Mouse (Mus musculus) spleen, postnatal 14 days (tissue): ENCODE measurements around the gene Fam234b.

ENCODE experiments used
- DNase-seq, 2 experiments: peaks; one replicate each; pipeline ENCODE4 v3.0.0; 2021 to 2022; ENCODE audit warnings: low spot score in 2 of 2

Gene Fam234b

DNA sequence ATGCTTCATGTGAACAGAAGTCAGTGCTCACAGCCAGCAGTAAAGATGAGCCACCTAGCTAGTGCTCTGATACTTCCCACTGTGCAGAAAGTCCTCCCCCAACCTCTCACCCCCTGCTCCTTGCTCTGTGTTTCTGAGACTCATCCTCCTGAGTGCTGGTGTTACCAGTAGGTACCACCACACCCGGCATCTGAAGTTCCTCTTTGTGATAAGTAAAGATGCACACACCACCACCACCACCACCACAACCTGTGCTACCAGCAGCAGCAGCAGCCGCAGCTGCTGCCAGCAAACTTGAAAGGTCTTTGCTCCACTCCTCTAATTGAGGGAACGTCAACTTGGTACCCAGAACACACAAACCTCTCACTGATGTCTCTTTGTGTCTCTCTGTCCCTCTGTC is 69.4 kb downstream of the Fam234b start:
- no peak for DNase-seq

DNA sequence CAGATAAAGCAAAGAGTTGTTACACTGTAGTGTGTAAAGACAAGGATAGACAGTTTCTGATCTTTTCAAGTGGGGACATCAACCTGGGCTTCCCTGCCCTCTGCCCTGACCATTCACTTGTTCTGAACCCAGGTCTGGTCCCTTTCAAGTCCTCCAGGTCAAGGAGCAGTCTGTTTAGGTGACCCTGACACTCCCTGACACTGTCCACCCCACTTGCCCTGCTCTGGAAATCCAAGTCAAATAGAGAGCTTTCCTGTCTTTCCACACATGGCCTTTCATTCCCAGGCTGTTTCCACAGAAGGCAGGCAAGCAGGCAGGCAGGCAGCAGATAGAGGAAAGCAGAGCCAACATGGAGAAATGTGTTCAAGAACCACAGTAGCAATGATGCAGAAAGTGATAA is 70.6 kb downstream of the Fam234b start:
- DNase-seq, result no peak

DNA sequence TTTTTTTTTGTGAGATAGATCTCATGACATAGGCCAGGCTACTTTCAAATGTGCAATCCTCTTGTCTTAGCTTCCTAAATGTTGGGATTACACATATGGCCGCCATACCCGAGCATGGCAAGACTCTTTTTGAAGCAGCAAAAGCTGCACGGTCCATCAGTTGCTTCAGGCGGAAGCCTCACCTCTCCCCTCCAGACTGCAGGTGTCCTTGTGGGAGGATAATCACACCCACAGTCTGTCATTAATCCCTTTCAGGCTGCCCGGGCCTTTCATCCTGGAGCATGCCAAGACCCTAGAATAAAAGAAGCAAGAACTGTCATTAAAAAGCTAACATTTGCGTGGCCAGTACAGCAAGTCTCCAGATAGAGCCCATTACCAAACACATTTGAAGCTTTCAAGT is 71.8 kb downstream of the Fam234b start:
- DNase-seq, result no peak

DNA sequence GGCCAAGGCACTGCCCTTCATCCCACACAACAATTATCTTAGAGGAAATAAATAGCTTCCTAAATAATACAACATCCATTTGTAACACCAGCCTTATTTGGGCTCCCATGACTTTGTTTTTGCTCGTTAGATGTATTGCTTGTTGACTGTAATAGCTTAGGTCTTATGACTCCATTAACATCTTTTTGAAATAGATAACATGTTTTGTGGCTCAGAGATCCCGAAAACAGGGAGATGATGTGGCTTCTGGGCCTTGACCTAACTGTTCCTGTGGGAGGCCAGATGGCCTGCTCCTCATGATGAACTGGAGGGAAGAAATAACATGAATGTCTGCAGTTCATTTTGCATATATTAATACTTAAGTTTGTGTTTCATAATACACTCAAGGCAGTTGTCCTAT is 74.0 kb downstream of the Fam234b start:
- no peak for DNase-seq

DNA sequence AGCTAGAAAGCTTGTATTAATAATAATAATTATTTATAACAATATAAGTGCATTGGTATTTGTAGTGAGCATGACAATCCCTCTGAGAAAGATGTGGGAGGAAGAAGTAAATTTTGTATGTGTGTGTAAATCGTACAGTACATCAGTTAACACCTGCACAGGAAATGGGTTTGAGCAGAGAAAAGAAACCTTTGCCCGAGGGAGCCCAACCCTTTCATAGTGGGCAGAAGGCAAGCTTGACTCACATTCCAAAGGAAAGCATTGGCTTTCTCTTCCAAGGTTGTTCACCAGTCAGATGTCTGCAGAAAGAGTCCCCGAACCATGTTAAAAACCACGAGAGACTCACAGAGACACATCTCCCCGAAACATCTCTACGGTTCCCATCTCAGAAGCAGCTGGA is 75.3 kb downstream of the Fam234b start:
- DNase-seq, result no peak

DNA sequence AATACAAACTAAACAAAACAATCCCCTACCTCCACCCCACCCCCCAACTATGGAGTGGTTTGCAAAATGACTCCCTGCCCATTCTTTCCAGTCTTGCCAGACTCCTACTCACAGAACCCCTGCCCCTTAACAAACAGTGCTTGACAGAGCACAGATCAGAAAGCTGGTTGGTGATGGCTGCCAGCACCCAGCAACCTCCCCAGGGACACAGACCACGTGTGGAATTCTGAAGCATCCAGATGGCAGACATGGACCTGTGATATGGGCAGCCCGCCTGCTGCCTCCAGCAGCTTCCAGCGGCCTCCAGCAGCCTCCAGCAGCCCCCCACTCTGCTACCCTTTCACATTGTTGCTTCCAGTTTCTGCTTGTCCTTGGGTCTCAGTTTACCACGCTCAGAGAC is 77.5 kb downstream of the Fam234b start:
- DNase-seq, result no peak

DNA sequence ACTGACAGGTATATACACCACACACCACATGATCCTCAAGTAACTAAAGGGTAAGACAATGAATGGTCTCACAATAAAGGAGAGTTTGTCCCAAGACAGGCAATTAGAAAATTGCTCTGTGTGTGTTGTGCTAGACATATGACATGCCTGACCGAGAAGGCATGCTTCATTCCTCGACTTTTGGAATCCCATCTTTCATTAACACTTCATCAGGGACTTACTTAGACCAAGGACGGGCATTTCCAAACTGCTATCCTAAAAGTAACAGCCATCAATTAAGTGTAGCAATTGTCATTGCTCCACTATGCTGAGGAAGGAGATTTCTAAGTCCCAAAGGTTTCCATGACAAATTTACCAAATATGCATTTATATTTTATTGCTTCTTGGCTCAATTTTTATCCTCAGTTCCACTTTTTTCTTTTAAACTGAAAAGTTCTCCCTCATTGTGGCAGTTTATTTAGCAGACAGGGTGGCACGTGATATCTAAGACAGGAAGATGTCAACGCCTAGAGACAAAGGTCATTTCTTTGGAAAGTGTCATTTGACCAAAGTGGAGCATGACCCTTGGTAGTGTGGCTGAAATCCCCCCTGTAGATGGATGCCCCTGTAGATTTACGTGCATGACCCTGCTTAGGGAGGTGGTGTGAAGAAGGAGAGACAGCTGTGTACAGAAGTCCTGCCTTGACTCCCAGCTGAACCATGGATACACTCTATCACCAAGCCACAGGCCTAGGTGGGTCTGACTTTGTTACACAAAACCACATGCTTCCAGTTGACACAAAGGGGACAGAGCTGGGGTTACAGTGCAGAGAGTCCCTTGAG is 78.9 kb downstream of the Fam234b start:
- no peak for DNase-seq

DNA sequence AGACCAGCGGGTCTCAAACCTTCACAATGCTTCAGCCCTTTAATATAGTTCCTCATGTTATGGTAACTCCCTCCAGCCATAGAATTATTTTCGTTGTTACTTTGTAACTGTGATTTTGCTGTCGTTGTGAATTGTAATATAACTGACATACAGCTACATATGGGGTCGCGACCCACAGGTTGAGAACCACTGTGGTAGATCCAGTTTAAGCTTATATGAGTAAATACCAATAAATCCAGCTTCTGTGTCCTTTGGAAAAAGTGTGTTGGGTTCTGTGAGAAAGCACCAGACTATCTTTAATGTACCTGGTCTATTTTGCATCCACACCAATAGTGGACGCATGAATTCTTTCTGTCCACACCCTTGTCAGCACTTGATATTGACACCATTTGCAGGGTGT is 80.5 kb downstream of the Fam234b start:
- DNase-seq, result no peak

DNA sequence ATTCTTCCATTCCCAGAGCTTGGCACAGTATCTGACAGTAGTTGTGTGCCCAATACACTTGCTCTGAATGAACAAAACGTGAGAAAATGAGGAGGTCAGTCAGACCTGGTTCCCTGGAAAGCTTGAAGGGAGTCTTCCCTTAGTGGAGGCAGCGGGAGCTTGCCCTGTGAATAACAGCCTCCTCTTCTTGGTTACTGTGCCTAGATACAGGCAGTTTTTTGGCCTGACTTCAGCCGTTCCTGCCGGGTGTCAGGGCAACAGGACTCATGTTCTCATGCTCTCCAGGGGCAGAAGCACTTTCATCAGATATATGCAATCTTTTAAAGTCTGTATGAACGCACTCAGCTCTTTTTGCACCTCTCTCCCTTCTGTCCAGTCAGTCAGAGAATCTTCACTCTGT is 81.5 kb downstream of the Fam234b start:
- DNase-seq, result no peak

DNA sequence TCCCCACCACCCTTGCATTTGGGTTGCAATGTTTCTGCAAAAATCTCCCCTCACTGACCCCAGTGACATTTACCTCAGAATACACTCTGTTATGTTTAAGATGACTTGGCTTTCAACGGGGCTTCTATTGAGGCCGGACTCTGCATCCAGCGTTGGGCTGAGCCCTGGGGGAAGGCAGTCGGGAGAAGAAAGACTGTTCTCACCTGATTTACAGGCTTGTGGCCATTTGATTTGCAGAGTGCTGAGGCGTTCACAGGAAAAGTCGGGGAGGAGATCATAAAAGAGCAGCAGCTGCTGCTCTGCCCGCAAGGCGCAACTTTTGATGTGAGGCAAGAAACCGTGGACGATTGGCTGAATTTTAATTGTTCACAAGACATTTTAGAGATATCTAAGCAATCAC is 82.1 kb downstream of the Fam234b start:
- no peak for DNase-seq

DNA sequence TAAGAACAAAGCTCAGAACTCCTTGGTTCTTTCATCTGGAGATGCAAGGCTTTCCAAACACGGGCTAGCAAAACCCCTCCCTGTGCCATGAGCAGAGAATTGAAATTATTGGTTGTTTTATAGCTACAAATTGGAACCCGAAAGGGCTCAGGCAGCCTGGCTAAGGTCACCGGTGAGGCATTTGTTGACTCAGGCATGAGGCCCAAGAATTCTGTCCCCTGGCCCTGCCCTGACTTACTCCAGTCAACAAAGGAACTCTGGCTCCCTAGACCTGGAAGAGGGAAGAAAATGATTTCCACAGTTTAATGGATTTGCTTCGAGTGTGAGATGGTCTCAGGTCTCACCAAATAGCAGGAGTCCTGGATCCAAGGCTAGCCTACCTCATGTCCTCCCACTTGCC is 94.6 kb downstream of the Fam234b start:
- no peak for DNase-seq

DNA sequence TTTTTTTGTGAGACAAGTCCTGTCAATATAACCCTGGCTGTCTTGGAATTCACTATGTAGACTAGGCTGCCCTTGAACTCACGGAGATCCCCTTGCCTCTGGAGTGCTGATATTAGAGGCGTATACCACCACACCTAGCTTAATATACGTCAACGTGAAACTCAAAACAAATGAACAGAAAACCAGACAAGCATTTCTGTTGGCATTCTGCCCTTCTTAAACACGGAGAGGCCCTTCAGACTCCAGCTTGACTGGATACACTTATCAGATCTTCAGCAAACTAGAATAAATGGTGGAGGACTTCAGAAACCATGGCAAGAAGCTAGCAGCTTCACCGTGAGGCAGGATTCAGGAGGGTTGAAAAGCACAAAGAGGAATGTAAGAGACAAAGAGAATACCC is 96.4 kb downstream of the Fam234b start:
- no peak for DNase-seq
